Mouse (Mus musculus): ENCODE data around the gene Cacna1d. TPM values are rescaled to one million over a fixed set of nuclear protein-coding genes. Genes with fewer than 3 reads are reported as not detected.
A peak's percentile ranks its signal among the peaks of the same experiment; 100 is the strongest.

The Cacna1d gene
- polyA plus RNA-seq, 1 experiment from 2014 or later: 4.2 TPM

DNA sequence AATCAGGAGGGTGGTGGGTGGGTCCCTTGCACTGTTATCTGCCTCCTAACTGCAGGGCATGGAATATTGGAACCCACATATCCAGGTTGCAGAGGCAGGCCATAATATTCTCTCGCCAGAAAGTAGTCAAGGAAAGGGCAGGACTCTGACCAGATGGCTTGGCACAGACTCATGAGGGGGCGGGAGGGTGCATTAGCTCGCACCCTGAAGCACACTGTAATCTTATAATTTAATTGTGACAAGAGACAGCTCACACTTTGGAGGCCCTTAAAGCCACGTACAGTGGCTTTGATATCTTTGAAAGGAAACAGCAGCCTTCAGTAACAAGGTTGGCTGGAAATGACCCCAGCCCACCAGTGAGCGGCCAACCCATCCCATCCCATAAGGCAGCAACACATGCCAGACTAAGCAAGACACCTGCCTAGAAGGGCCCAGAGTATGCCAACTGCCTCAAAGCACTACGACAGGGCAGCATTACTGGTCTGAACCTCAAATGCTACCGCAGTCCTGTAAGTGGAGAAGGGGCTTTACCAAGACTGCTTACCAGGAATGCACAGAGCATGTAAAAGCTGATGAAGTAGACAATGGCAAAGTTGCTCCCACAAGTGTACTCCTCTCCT lies 415.9 kb downstream of the Cacna1d start:
- Histone ChIP-seq H3K27ac (replicated peaks) (no peak overlapping the region), H3K4me2 (replicated peaks) (no peak overlapping the region), H3K27me3 (no peaks in the 10 kb centered on the region), H3K9ac (no peak overlapping the region), H3K4me1 (peaks cover 4% of the 10 kb centered on the region; the same call in 1 of the 2 replicates), H3K36me3 (peaks cover 6% of the 10 kb centered on the region; the same call in 1 of the 2 replicates), H3K9me3 (replicated peaks) (no peaks in the 10 kb centered on the region), H3K4me3 (replicated peaks) (no peak overlapping the region)
- no peak for ATAC-seq (ENCODE audit: insufficient number of reproducible peaks, low FRiP score, low TSS enrichment, low read depth)
- 76% methylated on average over 7 of the region's 7 CpGs for WGBS

DNA sequence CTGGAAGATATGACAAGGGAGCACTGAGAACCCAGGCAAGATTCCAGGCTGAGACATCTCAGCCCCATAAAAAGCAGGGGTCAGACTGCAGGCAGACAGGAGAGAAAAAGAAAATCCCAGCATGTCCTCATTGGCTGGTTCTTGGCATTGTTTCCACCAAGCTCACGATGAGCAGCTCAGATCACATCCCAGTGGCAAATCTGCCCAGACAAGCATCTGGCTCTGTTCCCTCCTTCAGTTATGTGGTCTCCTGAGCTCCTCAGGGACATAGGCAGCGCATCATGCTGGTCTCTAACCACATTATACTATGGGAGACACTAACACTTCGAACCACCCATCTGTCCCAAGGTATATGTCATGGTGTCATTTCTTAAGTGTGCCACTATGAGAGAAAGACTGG lies 422.7 kb downstream of the Cacna1d start:
- Histone ChIP-seq H3K36me3 (no peaks in the 10 kb centered on the region; the same call in 1 of the 2 replicates), H3K4me1 (no peaks in the 10 kb centered on the region), H3K9me3 (replicated peaks) (no peaks in the 10 kb centered on the region), H3K9ac (no peak overlapping the region), H3K27me3 (no peaks in the 10 kb centered on the region), H3K4me2 (replicated peaks) (no peak overlapping the region), H3K27ac (replicated peaks) (no peak overlapping the region), H3K4me3 (replicated peaks) (no peak overlapping the region)
- ATAC-seq (ENCODE audit: insufficient number of reproducible peaks, low FRiP score, low TSS enrichment, low read depth): no peak
- 54% methylated on average over 3 of the region's 3 CpGs for WGBS

DNA sequence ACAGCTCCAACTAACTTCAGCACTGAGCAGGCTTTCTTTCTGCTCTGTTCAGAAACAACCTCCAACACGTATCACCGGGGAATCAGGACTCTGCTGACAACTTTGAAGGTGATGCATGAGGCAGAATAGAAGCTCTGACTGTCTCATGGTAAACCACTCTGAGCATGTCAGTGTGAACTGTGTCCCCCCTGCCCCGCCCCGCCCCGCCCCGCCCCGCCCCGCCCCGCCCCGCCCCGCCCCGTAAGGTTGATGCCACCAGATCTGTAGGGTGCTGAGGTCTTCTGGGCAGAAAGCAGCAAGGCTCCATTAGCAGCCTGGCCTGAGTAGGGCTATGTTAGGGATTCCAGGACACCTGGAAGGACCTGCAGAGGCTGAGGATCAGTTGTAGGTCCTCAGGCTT lies 424.5 kb downstream of the Cacna1d start:
- Histone ChIP-seq H3K9ac (no peak overlapping the region), H3K9me3 (replicated peaks) (no peaks in the 10 kb centered on the region), H3K36me3 (no peaks in the 10 kb centered on the region; the same call in 1 of the 2 replicates), H3K4me3 (replicated peaks) (no peak overlapping the region), H3K4me2 (replicated peaks) (no peak overlapping the region), H3K27me3 (no peaks in the 10 kb centered on the region), H3K27ac (replicated peaks) (no peak overlapping the region), H3K4me1 (no peaks in the 10 kb centered on the region)
- 76% methylated on average over 12 of the region's 12 CpGs for WGBS
- ATAC-seq (ENCODE audit: insufficient number of reproducible peaks, low FRiP score, low TSS enrichment, low read depth): peak; percentile 2; the same call in 1 of the 2 replicates

DNA sequence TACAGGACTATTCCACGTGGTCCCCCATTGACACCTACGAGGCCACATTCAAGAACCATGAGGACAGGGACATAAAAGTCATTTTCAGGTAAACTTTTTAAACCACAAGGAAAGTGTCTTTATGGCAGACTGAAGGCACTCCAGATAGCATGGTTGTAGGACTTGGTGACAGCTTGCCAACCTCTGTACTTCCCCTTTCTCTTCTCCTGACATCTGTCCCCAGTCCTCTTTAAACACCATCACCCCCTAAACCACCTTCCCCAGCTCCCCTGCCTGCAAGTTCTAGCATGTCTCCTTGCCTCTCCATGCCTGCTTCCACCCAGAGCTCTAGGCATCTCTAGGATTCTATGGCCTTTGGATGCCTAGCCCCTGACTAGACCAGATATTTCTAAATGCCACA lies 426.4 kb downstream of the Cacna1d start:
- Histone ChIP-seq H3K36me3 (no peaks in the 10 kb centered on the region), H3K4me1 (0 out of 2 replicates have a peak, but pooled peaks cover 3% of the 10 kb centered on the region), H3K9ac (no peak overlapping the region), H3K27ac (replicated peaks) (no peak overlapping the region), H3K27me3 (no peaks in the 10 kb centered on the region), H3K4me3 (replicated peaks) (no peak overlapping the region), H3K4me2 (replicated peaks) (no peak overlapping the region), H3K9me3 (replicated peaks) (no peaks in the 10 kb centered on the region)
- no peak for ATAC-seq (ENCODE audit: insufficient number of reproducible peaks, low FRiP score, low TSS enrichment, low read depth)
- WGBS: 76% methylated on average over 2 of the region's 2 CpGs

DNA sequence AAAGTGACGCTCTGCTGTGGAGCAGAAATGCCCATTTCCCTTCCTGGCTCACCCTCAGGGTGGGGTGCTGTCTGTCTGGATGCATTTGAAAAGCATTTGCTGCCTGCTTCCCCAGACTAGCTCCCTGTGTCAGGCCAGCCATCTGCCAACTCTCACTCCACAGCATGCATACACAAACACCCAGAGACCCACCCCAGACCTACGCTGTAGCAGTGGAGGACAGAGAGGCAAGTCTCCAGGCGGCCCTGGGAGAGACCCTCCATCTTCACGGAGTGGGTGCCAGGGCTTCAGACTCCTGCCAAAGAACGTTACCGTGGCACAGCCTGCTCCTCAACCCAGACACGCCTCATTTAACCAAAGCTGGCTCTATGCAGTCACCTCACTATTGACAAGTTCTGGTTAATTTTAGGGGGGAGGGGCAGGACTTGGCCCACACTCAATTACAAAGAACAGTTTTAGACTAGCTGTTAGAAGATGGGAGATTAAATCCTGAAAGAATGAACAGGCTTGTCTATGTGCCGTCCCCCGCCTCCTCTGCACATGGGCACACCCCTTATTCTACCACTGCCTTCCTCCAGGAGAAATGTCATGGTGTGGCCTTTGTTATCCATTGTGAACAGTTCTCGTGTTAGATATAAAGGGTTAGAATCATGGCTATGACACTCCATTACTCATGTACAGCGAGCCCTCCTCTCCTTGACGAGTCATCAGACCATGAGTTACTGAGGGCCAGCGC lies 435.1 kb downstream of the Cacna1d start:
- Histone ChIP-seq H3K27me3 (no peaks in the 10 kb centered on the region), H3K27ac (replicated peaks) (peak overlapping the region; percentile 34; the same call in 1 of the 2 replicates), H3K4me1 (peaks cover 11% of the 10 kb centered on the region; the same call in 1 of the 2 replicates), H3K36me3 (no peaks in the 10 kb centered on the region), H3K9me3 (replicated peaks) (no peaks in the 10 kb centered on the region), H3K4me3 (replicated peaks) (no peak overlapping the region), H3K4me2 (replicated peaks) (no peak overlapping the region), H3K9ac (no peak overlapping the region)
- ATAC-seq (ENCODE audit: insufficient number of reproducible peaks, low FRiP score, low TSS enrichment, low read depth): no peak
- WGBS: 52% methylated on average over 13 of the region's 13 CpGs

DNA sequence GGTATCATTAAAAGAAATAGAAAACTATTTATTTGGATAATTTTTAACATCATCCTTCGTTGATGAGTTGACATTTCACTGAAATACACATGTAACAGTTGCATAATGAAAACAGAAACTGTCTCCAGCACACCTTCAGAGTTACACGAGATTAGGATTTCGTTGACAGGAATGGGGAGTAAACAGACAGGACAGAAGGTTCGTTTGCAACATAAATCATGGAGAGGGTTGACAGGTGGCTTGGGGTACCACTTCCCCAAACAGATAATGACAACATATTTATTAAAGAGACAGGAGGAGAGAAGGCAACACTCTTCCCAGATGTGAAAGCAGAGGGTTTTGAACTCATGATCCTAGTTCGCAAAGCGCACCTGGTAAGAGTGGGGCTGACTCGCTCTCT lies 436.3 kb downstream of the Cacna1d start:
- no peaks in the 10 kb centered on the region for H3K36me3 ChIP-seq
- H3K27me3 ChIP-seq: no peaks in the 10 kb centered on the region
- H3K4me2 ChIP-seq (replicated peaks): no peak overlapping the region
- H3K9me3 ChIP-seq (replicated peaks): no peaks in the 10 kb centered on the region
- ATAC-seq (ENCODE audit: insufficient number of reproducible peaks, low FRiP score, low TSS enrichment, low read depth): no peak
- no peak overlapping the region for H3K4me3 ChIP-seq (replicated peaks)
- H3K9ac ChIP-seq: no peak overlapping the region
- H3K27ac ChIP-seq (replicated peaks): no peak overlapping the region
- H3K4me1 ChIP-seq: peaks cover 10% of the 10 kb centered on the region; the same call in 1 of the 2 replicates
- 73% methylated on average over 7 of the region's 7 CpGs for WGBS

DNA sequence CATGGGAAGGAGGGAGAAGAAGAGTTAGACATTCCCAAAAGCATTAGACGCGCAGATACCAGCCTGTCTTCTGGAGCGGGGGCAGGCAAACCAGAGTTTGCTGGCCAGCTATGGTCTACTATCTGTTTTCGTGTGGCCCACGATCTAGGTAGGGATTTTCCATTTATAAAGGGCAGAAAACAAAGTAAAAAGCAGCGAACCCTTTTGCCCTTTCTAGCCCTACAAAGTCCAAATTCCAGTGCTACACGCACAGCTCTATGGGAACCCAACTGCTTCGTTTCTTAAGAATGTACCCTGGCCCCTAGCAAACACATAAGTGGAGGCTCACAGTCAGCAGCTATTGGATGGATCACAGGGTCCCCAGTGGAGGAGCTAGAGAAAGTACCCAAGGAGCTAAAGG lies 441.0 kb downstream of the Cacna1d start:
- Histone ChIP-seq H3K9me3 (replicated peaks) (no peaks in the 10 kb centered on the region), H3K4me2 (replicated peaks) (no peak overlapping the region), H3K36me3 (no peaks in the 10 kb centered on the region), H3K4me3 (replicated peaks) (no peak overlapping the region), H3K27ac (replicated peaks) (no peak overlapping the region), H3K4me1 (no peaks in the 10 kb centered on the region), H3K27me3 (no peaks in the 10 kb centered on the region), H3K9ac (no peak overlapping the region)
- 90% methylated on average over 8 of the region's 8 CpGs for WGBS
- ATAC-seq (ENCODE audit: insufficient number of reproducible peaks, low FRiP score, low TSS enrichment, low read depth): no peak

DNA sequence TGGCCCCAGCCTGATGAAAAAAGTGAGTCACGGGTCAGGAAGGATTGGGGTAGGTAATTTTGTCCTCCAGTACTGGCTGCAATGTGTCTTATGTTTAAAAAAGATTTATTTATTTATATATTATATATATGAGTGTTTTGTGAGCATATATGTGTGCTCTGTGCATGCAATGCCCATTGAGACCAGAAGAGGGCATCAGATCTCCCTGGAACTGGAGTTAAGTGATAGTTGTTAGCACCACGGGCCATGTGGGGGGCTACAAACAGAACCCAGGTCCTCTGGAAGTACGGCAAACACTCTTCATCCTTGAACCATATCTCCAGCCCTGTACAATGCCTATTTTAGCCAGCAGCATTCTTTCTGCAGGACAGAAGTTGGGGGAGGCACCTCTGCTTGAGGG lies 443.2 kb downstream of the Cacna1d start:
- no peaks in the 10 kb centered on the region for H3K9me3 ChIP-seq (replicated peaks)
- no peaks in the 10 kb centered on the region for H3K4me1 ChIP-seq
- no peaks in the 10 kb centered on the region for H3K27me3 ChIP-seq
- no peak overlapping the region for H3K4me2 ChIP-seq (replicated peaks)
- no peak overlapping the region for H3K9ac ChIP-seq
- no peaks in the 10 kb centered on the region for H3K36me3 ChIP-seq
- ATAC-seq (ENCODE audit: insufficient number of reproducible peaks, low FRiP score, low TSS enrichment, low read depth): no peak
- WGBS: 85% methylated on average over 3 of the region's 3 CpGs
- no peak overlapping the region for H3K4me3 ChIP-seq (replicated peaks)
- H3K27ac ChIP-seq (replicated peaks): no peak overlapping the region

DNA sequence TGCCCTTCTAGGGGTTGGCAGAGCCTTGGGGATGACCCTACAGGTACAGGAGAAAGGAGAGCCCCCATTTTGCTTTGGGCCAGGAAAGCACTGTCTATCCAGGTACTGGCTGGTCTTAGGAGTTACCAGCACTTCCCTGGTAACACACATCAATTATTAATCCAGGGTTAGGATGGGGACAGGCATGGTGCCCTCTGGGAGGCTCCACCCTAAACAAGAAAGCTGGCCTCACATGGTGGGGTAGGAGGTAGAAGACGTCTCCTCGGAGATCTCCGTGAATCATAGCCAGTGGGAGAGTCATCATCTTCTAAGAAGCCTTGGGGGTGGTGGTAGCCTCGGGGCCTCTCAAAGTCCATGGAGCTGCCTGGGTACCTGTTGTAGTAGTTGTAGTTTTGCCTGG lies 444.3 kb downstream of the Cacna1d start:
- Histone ChIP-seq H3K4me3 (replicated peaks) (no peak overlapping the region), H3K9me3 (replicated peaks) (no peaks in the 10 kb centered on the region), H3K4me1 (no peaks in the 10 kb centered on the region), H3K36me3 (0 out of 2 replicates have a peak, but pooled peaks cover 3% of the 10 kb centered on the region), H3K9ac (no peak overlapping the region), H3K27me3 (no peaks in the 10 kb centered on the region), H3K27ac (replicated peaks) (no peak overlapping the region), H3K4me2 (replicated peaks) (no peak overlapping the region)
- ATAC-seq (ENCODE audit: insufficient number of reproducible peaks, low FRiP score, low TSS enrichment, low read depth): no peak
- 88% methylated on average over 4 of the region's 4 CpGs for WGBS

DNA sequence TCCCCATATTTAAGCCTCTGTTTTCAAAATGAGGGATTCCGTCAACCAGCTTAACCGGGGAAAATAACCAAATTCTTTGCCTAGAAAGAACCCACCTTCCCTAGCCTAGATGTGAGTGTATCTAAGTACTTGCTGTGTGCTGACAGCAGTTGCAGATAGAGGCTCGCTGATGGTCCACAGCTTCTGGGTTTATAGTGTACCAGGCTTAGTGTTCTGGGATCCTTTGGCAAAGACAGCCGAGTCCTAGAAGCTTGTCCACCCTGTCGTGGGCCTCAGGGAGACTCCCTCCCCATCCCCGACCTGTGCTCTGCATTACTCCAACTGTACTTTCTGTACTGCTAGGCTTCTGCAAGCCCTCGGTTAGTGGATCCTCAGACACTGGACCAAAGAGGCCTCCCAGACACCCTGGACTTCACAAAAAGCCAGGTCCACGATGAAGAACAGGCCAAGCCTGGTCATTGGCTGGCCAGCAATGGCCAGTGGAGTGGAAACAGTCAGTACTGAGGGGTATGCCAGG lies 445.5 kb downstream of the Cacna1d start:
- H3K4me3 ChIP-seq (replicated peaks): no peak overlapping the region
- no peak overlapping the region for H3K4me2 ChIP-seq (replicated peaks)
- H3K4me1 ChIP-seq: no peaks in the 10 kb centered on the region
- no peak overlapping the region for H3K27ac ChIP-seq (replicated peaks)
- ATAC-seq (ENCODE audit: insufficient number of reproducible peaks, low FRiP score, low TSS enrichment, low read depth): no peak
- H3K9ac ChIP-seq: no peak overlapping the region
- 0 out of 2 replicates have a peak, but pooled peaks cover 3% of the 10 kb centered on the region for H3K36me3 ChIP-seq
- H3K27me3 ChIP-seq: no peaks in the 10 kb centered on the region
- WGBS: 85% methylated on average over 8 of the region's 8 CpGs
- H3K9me3 ChIP-seq (replicated peaks): no peaks in the 10 kb centered on the region

DNA sequence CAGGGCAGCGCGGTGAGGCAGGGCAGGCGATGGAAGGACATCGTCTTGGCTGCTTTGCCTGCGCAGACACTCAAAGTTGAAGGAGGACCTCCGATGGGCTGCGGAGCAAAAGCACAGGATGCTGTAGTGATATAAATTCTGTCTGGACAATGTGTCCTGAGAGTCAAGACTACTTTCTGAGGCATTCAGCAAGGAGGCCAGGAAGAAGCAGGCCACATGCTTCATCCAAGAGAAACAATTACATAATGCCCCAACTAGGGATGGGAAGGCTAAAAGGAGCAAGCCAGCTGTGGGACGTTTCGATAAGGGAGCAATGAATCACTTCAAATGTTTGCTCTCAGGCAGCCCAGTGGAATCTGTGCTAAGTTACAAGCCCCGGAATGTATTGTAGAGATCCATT lies 446.0 kb downstream of the Cacna1d start:
- H3K9me3 ChIP-seq (replicated peaks): no peaks in the 10 kb centered on the region
- H3K9ac ChIP-seq: no peak overlapping the region
- H3K36me3 ChIP-seq: 0 out of 2 replicates have a peak, but pooled peaks cover 3% of the 10 kb centered on the region
- no peaks in the 10 kb centered on the region for H3K27me3 ChIP-seq
- no peak overlapping the region for H3K4me2 ChIP-seq (replicated peaks)
- WGBS: 86% methylated on average over 10 of the region's 10 CpGs
- no peak overlapping the region for H3K27ac ChIP-seq (replicated peaks)
- no peak overlapping the region for H3K4me3 ChIP-seq (replicated peaks)
- no peak for ATAC-seq (ENCODE audit: insufficient number of reproducible peaks, low FRiP score, low TSS enrichment, low read depth)
- H3K4me1 ChIP-seq: no peaks in the 10 kb centered on the region
